In the genomic region with DNA sequence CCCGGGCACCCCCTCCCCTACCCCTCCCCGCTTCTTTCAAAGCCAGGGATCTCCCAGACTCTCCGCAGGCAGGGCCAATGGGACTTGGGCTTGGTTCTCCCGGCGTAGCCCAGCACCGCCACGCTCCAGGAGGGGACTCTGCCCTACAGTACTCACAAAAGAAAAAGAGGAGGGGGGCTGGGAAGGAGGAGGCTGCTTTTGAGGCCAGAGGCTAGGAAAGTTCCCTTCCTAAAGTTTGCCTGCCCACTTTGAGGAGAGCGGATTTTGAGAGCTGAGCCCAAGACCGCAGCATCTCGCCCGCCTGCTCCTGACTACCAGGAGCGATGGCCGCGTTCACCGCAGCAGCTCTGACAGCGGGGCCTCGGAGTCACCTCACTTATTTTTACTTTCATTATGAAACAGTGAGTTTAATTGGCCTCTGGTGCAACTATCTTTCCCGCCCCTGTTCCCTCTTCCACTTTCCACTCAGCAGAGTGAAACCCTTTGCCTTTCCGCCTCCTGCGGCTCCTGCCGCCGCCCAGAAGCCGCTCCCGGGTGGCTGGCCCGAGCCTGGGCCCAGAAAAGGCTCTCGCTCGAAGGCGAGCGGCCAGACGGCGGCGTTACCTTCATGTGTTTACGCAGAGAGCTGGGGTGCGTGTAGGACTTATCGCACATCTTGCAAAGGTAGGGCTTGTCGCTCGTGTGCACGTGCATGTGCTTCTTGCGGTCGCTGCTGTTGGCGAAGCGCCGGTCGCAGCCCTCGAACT, we compare ENCODE assay signal across 8 mouse cellular contexts. TPM values are rescaled to one million over a fixed set of nuclear protein-coding genes. Genes with fewer than 3 reads are reported as not detected.
A peak's percentile ranks its signal among the peaks of the same experiment; 100 is the strongest.
DNase-seq lines count a peak whose midpoint lies in the region; ATAC-seq and TF ChIP-seq lines count a peak whose summit lies in the region.

A gene (plus strand): TSS at position 558 of the 746 bp plus-strand sequence.

- H3K27me3 ChIP-seq in lung, embryonic 15.5 days: peaks cover 91% of the 10 kb centered on the region
- H3K27me3 ChIP-seq in heart, embryonic 16.5 days (ENCODE audit: control insufficient read depth, insufficient read depth, low read length): peaks cover 80% of the 10 kb centered on the region
- H3K27me3 ChIP-seq in liver, embryonic 16.5 days (ENCODE audit: control insufficient read depth, insufficient read depth, low read depth, low read length): peaks cover 84% of the 10 kb centered on the region
- H3K27me3 ChIP-seq in stomach, postnatal 0 days (ENCODE audit: control insufficient read depth, insufficient read depth, low read length): peaks cover 32% of the 10 kb centered on the region

- peak within 1 kb of the TSS; percentile 36 for H3K4me3 ChIP-seq in lung, embryonic 15.5 days
- H3K4me3 ChIP-seq in heart, embryonic 16.5 days (ENCODE audit: low read length): peak within 1 kb of the TSS; percentile 57
- H3K4me3 ChIP-seq in liver, embryonic 16.5 days (ENCODE audit: low read depth, low read length): peak within 1 kb of the TSS; percentile 41
- peak within 1 kb of the TSS; percentile 42 for H3K4me3 ChIP-seq in stomach, postnatal 0 days (ENCODE audit: low read depth, low read length)

- no peaks in the 10 kb centered on the region for H3K9me3 ChIP-seq in lung, embryonic 15.5 days
- no peaks in the 10 kb centered on the region; the same call in 1 of the 2 replicates for H3K9me3 ChIP-seq in heart, embryonic 16.5 days (replicated peaks; ENCODE audit: control insufficient read depth, low read length)
- H3K9me3 ChIP-seq in liver, embryonic 16.5 days (replicated peaks; ENCODE audit: control insufficient read depth, low read length): no peaks in the 10 kb centered on the region
- H3K9me3 ChIP-seq in stomach, postnatal 0 days (ENCODE audit: control insufficient read depth, low read length): no peaks in the 10 kb centered on the region

- peaks cover 23% of the 10 kb centered on the region for H3K4me1 ChIP-seq in lung, embryonic 15.5 days
- H3K4me1 ChIP-seq in heart, embryonic 16.5 days (ENCODE audit: control insufficient read depth, insufficient read depth, low read length): peaks cover 17% of the 10 kb centered on the region
- no peaks in the 10 kb centered on the region for H3K4me1 ChIP-seq in liver, embryonic 16.5 days (ENCODE audit: control insufficient read depth, low read depth, low read length)
- H3K4me1 ChIP-seq in stomach, postnatal 0 days (replicated peaks; ENCODE audit: control insufficient read depth, insufficient read depth): no peaks in the 10 kb centered on the region; the same call in 1 of the 2 replicates

- H3K4me2 ChIP-seq in lung, embryonic 15.5 days: peak within 1 kb of the TSS; percentile 47
- H3K4me2 ChIP-seq in heart, embryonic 16.5 days (ENCODE audit: low read depth, low read length): peak within 1 kb of the TSS; percentile 67
- peak within 1 kb of the TSS; percentile 22 for H3K4me2 ChIP-seq in liver, embryonic 16.5 days (ENCODE audit: low read depth, low read length)
- peak within 1 kb of the TSS; percentile 53 for H3K4me2 ChIP-seq in stomach, postnatal 0 days (replicated peaks; ENCODE audit: low read depth)

- H3K9ac ChIP-seq in lung, embryonic 15.5 days: no peak within 1 kb of the TSS
- peak within 1 kb of the TSS; percentile 29; the same call in 1 of the 2 replicates for H3K9ac ChIP-seq in heart, embryonic 16.5 days (ENCODE audit: low read length)
- H3K9ac ChIP-seq in liver, embryonic 16.5 days (ENCODE audit: low read depth, low read length): no peak within 1 kb of the TSS
- H3K9ac ChIP-seq in stomach, postnatal 0 days (ENCODE audit: low read length): no peak within 1 kb of the TSS

- DNase-seq in lung, postnatal 14 days: no peak
- peak; percentile 72 to 75 for DNase-seq in cerebellum, postnatal 14 days
- DNase-seq in stomach, postnatal 0 days (ENCODE audit: low spot score): no peak
- no peak for DNase-seq in yolk sac, embryonic 10.5 days (ENCODE audit: low spot score)
- no peak for DNase-seq in left cerebral cortex, postnatal 14 days (ENCODE audit: low spot score in 2 of 2)

- intact Hi-C loops in left cerebral cortex, postnatal 14 days (cut with DNase I): loop anchor here (5.0 kb wide), 1 partner anchor 45 kb away; no protein-coding TSS in a partner anchor

- WGBS in lung, embryonic 15.5 days: under 1% methylated on average over 45 of the region's 45 CpGs
- WGBS in heart, embryonic 16.5 days: 2% methylated on average over 45 of the region's 45 CpGs
- WGBS in liver, embryonic 16.5 days (ENCODE audit: insufficient replicate concordance): under 1% methylated on average over 45 of the region's 45 CpGs
- WGBS in stomach, postnatal 0 days: 1% methylated on average over 45 of the region's 45 CpGs

- no peak for TF ChIP-seq EP300 in stomach, postnatal 0 days (optimal IDR thresholded peaks at IDR 0.05)

- no peak within 1 kb of the TSS for H3K27ac ChIP-seq in lung, embryonic 15.5 days
- H3K27ac ChIP-seq in heart, embryonic 16.5 days (ENCODE audit: low read length): no peak within 1 kb of the TSS
- H3K27ac ChIP-seq in liver, embryonic 16.5 days (ENCODE audit: low read length): no peak within 1 kb of the TSS
- no peak within 1 kb of the TSS for H3K27ac ChIP-seq in stomach, postnatal 0 days (replicated peaks)

- H3K36me3 ChIP-seq in lung, embryonic 15.5 days: no peaks in the 10 kb centered on the region
- H3K36me3 ChIP-seq in heart, embryonic 16.5 days (ENCODE audit: control insufficient read depth, insufficient read depth): no peaks in the 10 kb centered on the region
- H3K36me3 ChIP-seq in liver, embryonic 16.5 days (ENCODE audit: control insufficient read depth, insufficient read depth): no peaks in the 10 kb centered on the region
- H3K36me3 ChIP-seq in stomach, postnatal 0 days (ENCODE audit: control insufficient read depth, insufficient read depth, low read length): no peaks in the 10 kb centered on the region

- peak; percentile 48; the same call in 1 of the 2 replicates for ATAC-seq in lung, embryonic 15.5 days (ENCODE audit: borderline replicate concordance, extremely low read depth, low FRiP score, low TSS enrichment)
- ATAC-seq in heart, embryonic 16.5 days (replicated peaks; ENCODE audit: extremely low read depth, insufficient read depth, low FRiP score): peak; percentile 40; the same call in 1 of the 2 replicates
- no peak for ATAC-seq in liver, embryonic 16.5 days (ENCODE audit: low read depth)
- ATAC-seq in stomach, postnatal 0 days (ENCODE audit: low FRiP score, low TSS enrichment): 0 out of 2 replicates have a peak, but pooled peaks have one; percentile 24

- no peak for TF ChIP-seq CTCF in stomach, postnatal 0 days (IDR thresholded peaks at IDR 0.05; ENCODE audit: low read depth)

RNA-seq across cellular contexts. Expression of the gene that starts here (rescaled TPM):
- polyA plus RNA-seq in lung, embryonic 15.5 days (2015; fragmentation: Nextera tagmentation; extraction: Ambion mirVana): 0.20 TPM in 1 of 2 replicates, not detected in the other
- polyA plus RNA-seq in heart, embryonic 16.5 days (2015; fragmentation: Nextera tagmentation; extraction: Ambion mirVana): not detected in 2 replicates
- not detected in 2 replicates for polyA plus RNA-seq in liver, embryonic 16.5 days (2015; fragmentation: Nextera tagmentation; extraction: Ambion mirVana)
- polyA plus RNA-seq in stomach, postnatal 0 days (2015; fragmentation: Nextera tagmentation; extraction: Ambion mirVana): not detected in 2 replicates
- 1 to 10 TPM; 4.1 to 5.2 TPM for total RNA-seq in left cerebral cortex, postnatal 14 days (2021)

Comparison
In these comparisons a context has a peak if more than half of its experiments do, and no peak if none do; other contexts are left out.
1. Peak in ATAC-seq, H3K4me3 ChIP-seq and H3K4me2 ChIP-seq in lung, embryonic 15.5 days; RNA of the gene not detected or under 1 TPM.
2. Peak in ATAC-seq, H3K4me3 ChIP-seq, H3K9ac ChIP-seq and H3K4me2 ChIP-seq in heart, embryonic 16.5 days; RNA of the gene not detected or under 1 TPM.
3. Peak in ATAC-seq, H3K4me3 ChIP-seq and H3K4me2 ChIP-seq in stomach, postnatal 0 days; RNA of the gene not detected or under 1 TPM.
4. DNase-seq: peak in cerebellum, postnatal 14 days (2 of 2); none in lung, postnatal 14 days (single experiment), stomach, postnatal 0 days (single experiment), yolk sac, embryonic 10.5 days (single experiment) and left cerebral cortex, postnatal 14 days (0 of 2).
5. Peak in every context shown above with its lines, with median percentiles within 50 percentile points of each other: H3K4me2 ChIP-seq and H3K4me3 ChIP-seq.